Mouse (Mus musculus) stomach, embryonic 15.5 days (tissue): Measurements from ENCODE around the gene Mfsd14a. TPM values are rescaled to one million over a fixed set of nuclear protein-coding genes. Genes with fewer than 3 reads are reported as not detected.
A peak's percentile ranks its signal among the peaks of the same experiment; 100 is the strongest.

Source experiments
- ATAC-seq: fragments of 200-750 bp; cut with Nextera tagmentation; 2 replicates; pipeline ENCODE4 v1.8.0; 2017; ENCODE audit warnings: low read depth, moderate number of reproducible peaks, moderate TSS enrichment; ENCODE audit not compliant: insufficient read depth, low FRiP score
- H3K27ac ChIP-seq: fragments of 300-500 bp; sonication (generic); 2 replicates; pipeline ENCODE4 v1.5.1; 2015; ENCODE audit warnings: mild to moderate bottlenecking, inconsistent platforms
- H3K27me3 ChIP-seq: fragments of 300-500 bp; sonication (generic); replicated peaks from 2 replicates; pipeline ENCODE4 v1.6.1; 2015; ENCODE audit warnings: inconsistent platforms
- H3K36me3 ChIP-seq: fragments of 300-500 bp; sonication (generic); 2 replicates; pipeline ENCODE4 v1.6.1; 2015; ENCODE audit warnings: inconsistent platforms
- H3K4me1 ChIP-seq: fragments of 300-500 bp; sonication (generic); 2 replicates; pipeline ENCODE4 v1.6.1; 2015; ENCODE audit warnings: inconsistent platforms
- H3K4me2 ChIP-seq: fragments of 300-500 bp; sonication (generic); 2 replicates; pipeline ENCODE4 v1.6.1; 2015; ENCODE audit warnings: mild to moderate bottlenecking, inconsistent platforms
- H3K4me3 ChIP-seq: fragments of 300-500 bp; sonication (generic); replicated peaks from 2 replicates; pipeline ENCODE4 v1.5.1; 2015; ENCODE audit warnings: inconsistent platforms
- H3K9ac ChIP-seq: fragments of 300-500 bp; sonication (generic); 2 replicates; pipeline ENCODE4 v1.6.1; 2015; ENCODE audit warnings: inconsistent platforms
- H3K9me3 ChIP-seq: fragments of 300-500 bp; sonication (generic); 2 replicates; pipeline ENCODE4 v1.6.1; 2016; ENCODE audit warnings: inconsistent platforms
- WGBS: fragments of 180-500 bp; shearing (Covaris S2); methylation state at CpG from one replicate; pipeline ENCODE4 v1.1.7; 2015; 5-methylcytosine and 5-hydroxymethylcytosine counted together
- polyA plus RNA-seq: library from polyadenylated mRNA; unstranded; fragments of >200 nt; fragmentation: Nextera tagmentation; extraction: Ambion mirVana; gene quantifications from 2 replicates; pipeline ENCODE4 v1.2.1, GENCODE M21; 2015

Gene Mfsd14a
- polyA plus RNA-seq, 1 experiment from 2014 or later, result 79.5 TPM

GRCm38 (mm10) chr3:116622641-116623040, 39.8 kb downstream of the Mfsd14a start:
- 93% methylated on average over 7 of the region's 7 CpGs for WGBS
- H3K27ac ChIP-seq, result no peak overlapping the region

GRCm38 (mm10) chr3:116620636-116621370, 41.7 kb downstream of the Mfsd14a start:
- Histone ChIP-seq H3K27me3 (no peaks in the 10 kb centered on the region), H3K4me1 (no peaks in the 10 kb centered on the region), H3K27ac (no peak overlapping the region), H3K9ac (no peak overlapping the region), H3K36me3 (peaks cover 22% of the 10 kb centered on the region; the same call in 1 of the 2 replicates), H3K4me2 (no peak overlapping the region), H3K4me3 (no peak overlapping the region), H3K9me3 (no peaks in the 10 kb centered on the region)
- 89% methylated on average over 7 of the region's 7 CpGs for WGBS
- ATAC-seq, result no peak

More at GRCm38 (mm10) chr3:116622641-116623040, 39.8 kb downstream of the Mfsd14a start:
- Histone ChIP-seq H3K4me3 (no peak overlapping the region), H3K4me2 (no peak overlapping the region), H3K9me3 (no peaks in the 10 kb centered on the region), H3K27me3 (no peaks in the 10 kb centered on the region), H3K4me1 (no peaks in the 10 kb centered on the region), H3K9ac (no peak overlapping the region), H3K36me3 (peaks cover 22% of the 10 kb centered on the region; the same call in 1 of the 2 replicates)
- ATAC-seq, result no peak

GRCm38 (mm10) chr3:116618855-116619254, 43.6 kb downstream of the Mfsd14a start:
- no peak for ATAC-seq
- H3K27me3 ChIP-seq, result no peaks in the 10 kb centered on the region
- 61% methylated on average over 6 of the region's 6 CpGs for WGBS
- H3K4me3 ChIP-seq, result no peak overlapping the region
- no peaks in the 10 kb centered on the region for H3K9me3 ChIP-seq
- no peak overlapping the region for H3K27ac ChIP-seq
- no peak overlapping the region for H3K4me2 ChIP-seq
- no peak overlapping the region for H3K9ac ChIP-seq
- H3K36me3 ChIP-seq, result peaks cover 26% of the 10 kb centered on the region; the same call in 1 of the 2 replicates
- no peaks in the 10 kb centered on the region for H3K4me1 ChIP-seq

GRCm38 (mm10) chr3:116615318-116616068, 47.0 kb downstream of the Mfsd14a start:
- WGBS, result 84% methylated on average over 8 of the region's 8 CpGs
- no peak overlapping the region for H3K4me3 ChIP-seq
- H3K36me3 ChIP-seq, result peaks cover 13% of the 10 kb centered on the region; the same call in 1 of the 2 replicates
- ATAC-seq, result no peak
- no peak overlapping the region for H3K4me2 ChIP-seq
- no peak overlapping the region for H3K27ac ChIP-seq
- no peaks in the 10 kb centered on the region for H3K9me3 ChIP-seq
- no peaks in the 10 kb centered on the region for H3K4me1 ChIP-seq
- H3K27me3 ChIP-seq, result no peaks in the 10 kb centered on the region
- no peak overlapping the region for H3K9ac ChIP-seq

DNA sequence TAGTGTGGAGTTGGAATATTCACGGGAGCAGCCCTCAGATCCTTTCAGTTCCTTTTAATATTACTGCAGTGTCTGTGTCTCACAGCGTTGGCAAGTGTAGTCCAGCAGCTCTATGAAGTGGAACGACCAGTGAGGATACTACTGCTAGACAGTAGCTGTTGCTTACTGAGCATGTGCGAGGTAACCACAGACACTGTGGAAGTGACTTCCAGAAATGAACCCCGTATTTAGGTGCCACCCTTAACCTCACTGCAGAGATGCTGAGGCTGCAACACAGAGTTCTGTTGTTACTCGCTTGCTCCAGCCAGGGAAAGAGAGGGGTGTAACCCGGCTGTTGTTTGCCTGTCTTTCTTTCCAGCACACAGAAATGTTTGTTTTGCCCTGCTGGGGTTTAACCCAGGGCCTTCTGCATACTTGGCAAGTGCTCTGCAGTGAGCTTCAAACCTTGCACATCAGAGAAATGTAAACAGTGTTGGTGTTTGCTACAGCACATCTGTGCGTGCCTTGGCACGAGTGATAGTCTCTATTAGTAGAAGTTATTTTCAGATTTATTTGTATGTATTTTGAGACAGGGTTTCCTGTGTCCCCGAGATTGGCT, 48.1 kb downstream of the Mfsd14a start, which contains the start of gene Trmt13:
TSS of gene Trmt13 (minus strand) at position 293 of the 598 bp plus-strand sequence.
- H3K9me3 ChIP-seq, result no peaks in the 10 kb centered on the region
- ATAC-seq, result peak; percentile 70; the same call in 1 of the 2 replicates
- 0 out of 2 replicates have a peak, but pooled peaks cover 13% of the 10 kb centered on the region for H3K36me3 ChIP-seq
- no peaks in the 10 kb centered on the region for H3K4me1 ChIP-seq
- H3K4me3 ChIP-seq, result no peak within 1 kb of the TSS
- no peak within 1 kb of the TSS for H3K9ac ChIP-seq
- WGBS, result 56% methylated on average over 10 of the region's 10 CpGs
- H3K27ac ChIP-seq, result no peak within 1 kb of the TSS
- no peaks in the 10 kb centered on the region for H3K27me3 ChIP-seq
- H3K4me2 ChIP-seq, result no peak within 1 kb of the TSS

DNA sequence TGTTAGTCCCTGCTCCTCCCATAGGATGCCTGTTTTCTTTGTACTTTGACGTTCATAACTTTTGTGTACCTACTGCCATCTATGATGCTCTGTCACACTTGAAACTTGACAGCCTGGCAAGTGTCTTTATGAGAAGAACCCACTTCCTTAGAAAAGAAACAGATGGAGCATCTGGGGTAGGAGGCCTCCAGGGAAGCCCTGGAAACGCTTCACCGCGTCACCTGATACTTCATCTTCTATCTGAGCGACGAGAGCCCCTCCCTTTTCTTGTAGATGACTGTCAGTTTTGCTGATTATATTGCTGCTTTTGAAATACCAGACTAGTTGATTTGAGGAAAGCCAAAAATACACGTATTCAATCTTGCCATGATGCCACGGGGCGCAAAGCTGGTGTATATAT, 57.9 kb downstream of the Mfsd14a start:
- no peak overlapping the region for H3K27ac ChIP-seq
- no peak overlapping the region for H3K4me2 ChIP-seq
- no peaks in the 10 kb centered on the region for H3K9me3 ChIP-seq
- no peak for ATAC-seq
- H3K4me3 ChIP-seq, result no peak overlapping the region
- H3K27me3 ChIP-seq, result no peaks in the 10 kb centered on the region
- WGBS, result 79% methylated on average over 9 of the region's 9 CpGs
- no peaks in the 10 kb centered on the region for H3K4me1 ChIP-seq
- no peak overlapping the region for H3K9ac ChIP-seq
- no peaks in the 10 kb centered on the region for H3K36me3 ChIP-seq

DNA sequence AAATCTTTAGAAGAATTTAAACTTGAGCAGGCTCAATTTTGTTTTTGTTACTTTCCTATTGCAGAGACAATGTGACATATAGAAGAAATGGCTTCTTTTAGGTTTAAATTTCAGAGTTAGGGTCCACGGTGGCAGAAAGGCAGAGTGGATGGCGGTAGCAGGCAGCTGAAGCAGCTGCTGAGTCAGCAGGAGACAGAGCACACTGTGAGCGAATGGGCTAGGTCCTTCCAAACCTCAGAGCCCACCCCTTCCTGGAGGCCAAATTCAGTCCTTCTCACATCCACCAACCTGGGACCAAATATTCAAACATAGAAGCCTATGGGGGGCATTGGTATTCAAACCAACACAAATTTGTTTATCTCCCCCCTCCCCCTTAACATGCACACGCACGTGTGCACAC, 60.7 kb downstream of the Mfsd14a start:
- no peak overlapping the region for H3K9ac ChIP-seq
- no peaks in the 10 kb centered on the region for H3K9me3 ChIP-seq
- no peak for ATAC-seq
- H3K4me2 ChIP-seq, result no peak overlapping the region
- no peak overlapping the region for H3K27ac ChIP-seq
- no peaks in the 10 kb centered on the region for H3K4me1 ChIP-seq
- WGBS, result 91% methylated on average over 5 of the region's 5 CpGs
- H3K27me3 ChIP-seq, result no peaks in the 10 kb centered on the region
- H3K36me3 ChIP-seq, result no peaks in the 10 kb centered on the region
- H3K4me3 ChIP-seq, result no peak overlapping the region

GRCm38 (mm10) chr3:116601005-116601404, 61.5 kb downstream of the Mfsd14a start:
- H3K27ac ChIP-seq, result no peak overlapping the region
- H3K4me1 ChIP-seq, result no peaks in the 10 kb centered on the region
- no peaks in the 10 kb centered on the region for H3K9me3 ChIP-seq
- no peaks in the 10 kb centered on the region for H3K36me3 ChIP-seq
- 86% methylated on average over 5 of the region's 5 CpGs for WGBS
- no peak for ATAC-seq
- no peak overlapping the region for H3K9ac ChIP-seq
- H3K4me3 ChIP-seq, result no peak overlapping the region
- H3K27me3 ChIP-seq, result no peaks in the 10 kb centered on the region
- no peak overlapping the region for H3K4me2 ChIP-seq

DNA sequence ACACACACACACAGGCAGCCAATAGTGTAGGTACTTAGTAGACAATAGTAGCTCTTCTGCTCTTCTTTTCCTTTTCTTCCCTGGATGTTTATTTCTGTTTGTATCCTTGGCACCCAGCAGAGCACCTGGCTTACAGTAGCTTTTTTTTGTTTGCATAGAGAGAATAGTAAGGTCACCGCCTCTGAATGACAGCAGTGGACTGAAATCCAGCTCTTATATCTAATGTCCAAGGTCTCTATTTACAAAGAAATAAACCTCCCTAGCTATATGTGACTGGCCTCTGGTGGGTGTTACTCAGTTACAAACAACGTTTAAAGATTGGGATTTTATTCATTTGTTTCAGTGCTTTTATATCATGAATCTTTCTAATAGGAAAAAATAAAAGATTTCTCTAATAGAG, 62.8 kb downstream of the Mfsd14a start:
- no peak overlapping the region for H3K4me3 ChIP-seq
- H3K36me3 ChIP-seq, result no peaks in the 10 kb centered on the region
- no peak for ATAC-seq
- 69% methylated on average over 2 of the region's 2 CpGs for WGBS
- H3K4me2 ChIP-seq, result no peak overlapping the region
- no peak overlapping the region for H3K27ac ChIP-seq
- H3K9me3 ChIP-seq, result no peaks in the 10 kb centered on the region
- no peaks in the 10 kb centered on the region for H3K4me1 ChIP-seq
- no peak overlapping the region for H3K9ac ChIP-seq
- H3K27me3 ChIP-seq, result no peaks in the 10 kb centered on the region

- Histone ChIP-seq H3K27ac (no peak overlapping the region), H3K9me3 (no peaks in the 10 kb centered on the region), H3K27me3 (no peaks in the 10 kb centered on the region), H3K4me1 (no peaks in the 10 kb centered on the region), H3K4me3 (peak overlapping the region; percentile 92), H3K9ac (peak overlapping the region; percentile 73), H3K4me2 (peak overlapping the region; percentile 72), H3K36me3 (peaks cover 11% of the 10 kb centered on the region; the same call in 1 of the 2 replicates)
- no peak for ATAC-seq
- WGBS, result 6% methylated on average over 10 of the region's 10 CpGs
Observed at GRCm38 (mm10) chr3:116595603-116595991, 66.9 kb downstream of the Mfsd14a start.

- Histone ChIP-seq H3K4me3 (peak within 1 kb of the TSS; percentile 92), H3K9me3 (no peaks in the 10 kb centered on the region), H3K27ac (peak within 1 kb of the TSS; percentile 84), H3K9ac (peak within 1 kb of the TSS; percentile 73), H3K27me3 (no peaks in the 10 kb centered on the region), H3K36me3 (peaks cover 17% of the 10 kb centered on the region; the same call in 1 of the 2 replicates), H3K4me2 (peak within 1 kb of the TSS; percentile 72), H3K4me1 (no peaks in the 10 kb centered on the region)
- ATAC-seq, result peak; percentile 94
- under 1% methylated on average over 65 of the region's 65 CpGs for WGBS
Observed at GRCm38 (mm10) chr3:116594728-116595602, 67.5 kb downstream of the Mfsd14a start, which contains the start of gene Sass6. Sass6 (plus strand) TSS chr3:116594982.
